Mouse (Mus musculus) embryo, embryonic 11 days (tissue): ENCODE results near the gene Ammecr1.

ENCODE experiments used
- DNase-seq: peaks from one replicate; pipeline ENCODE4 v3.0.0-alpha.2; 2015

Gene Ammecr1

GRCm38 (mm10) chrX:142914208-142914607, 52.3 kb downstream of the Ammecr1 start:
- no peak for DNase-seq

GRCm38 (mm10) chrX:142903854-142904253, 62.7 kb downstream of the Ammecr1 start:
- no peak for DNase-seq

GRCm38 (mm10) chrX:142902599-142902998, 63.9 kb downstream of the Ammecr1 start:
- no peak for DNase-seq

DNA sequence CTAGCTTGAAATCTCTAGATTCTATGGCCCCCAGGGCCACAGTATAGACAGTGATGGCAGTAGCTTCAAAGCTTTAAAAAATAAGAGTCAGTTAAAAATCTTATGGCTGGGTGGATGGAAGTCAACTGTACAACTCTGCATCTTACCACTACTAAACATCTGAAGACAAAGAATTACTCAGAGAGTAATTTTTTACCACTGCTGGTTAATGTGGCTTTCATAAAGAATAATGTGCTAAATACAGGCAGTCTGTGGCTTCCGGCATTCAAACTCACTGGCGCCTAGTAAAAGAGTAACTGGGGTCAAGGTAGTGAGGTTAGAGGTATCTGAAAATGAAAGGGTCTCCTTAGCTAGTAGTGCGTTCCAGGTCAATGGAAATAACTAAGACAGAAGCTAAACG, 64.6 kb downstream of the Ammecr1 start:
- no peak for DNase-seq

DNA sequence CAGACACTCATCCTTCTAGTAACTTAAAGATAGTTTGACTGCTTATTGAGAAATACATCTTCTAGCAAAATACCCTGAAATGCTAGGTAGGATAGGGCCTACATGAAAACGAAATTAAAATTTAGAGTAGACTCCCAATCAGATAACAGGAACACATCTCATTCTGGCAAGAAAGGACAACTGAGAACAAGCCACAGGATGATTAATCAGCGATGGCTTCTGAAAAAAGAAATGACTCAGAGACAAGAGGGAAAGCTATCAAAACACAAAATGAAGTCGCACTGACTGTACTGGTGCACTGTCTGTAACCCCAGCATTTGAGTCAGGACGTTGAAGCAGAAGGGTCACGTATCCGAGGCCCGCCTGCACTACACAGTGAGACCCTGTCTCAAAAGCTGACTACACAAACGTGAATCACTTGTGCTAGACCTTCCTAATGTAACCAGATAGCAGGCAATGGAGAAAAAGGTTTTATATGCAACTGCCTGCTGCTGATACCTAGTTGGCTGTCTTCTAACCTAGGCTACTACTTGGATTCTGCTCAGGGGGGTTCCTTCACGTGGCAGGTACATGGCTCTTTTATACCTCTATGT, 68.1 kb downstream of the Ammecr1 start:
- no peak for DNase-seq

DNA sequence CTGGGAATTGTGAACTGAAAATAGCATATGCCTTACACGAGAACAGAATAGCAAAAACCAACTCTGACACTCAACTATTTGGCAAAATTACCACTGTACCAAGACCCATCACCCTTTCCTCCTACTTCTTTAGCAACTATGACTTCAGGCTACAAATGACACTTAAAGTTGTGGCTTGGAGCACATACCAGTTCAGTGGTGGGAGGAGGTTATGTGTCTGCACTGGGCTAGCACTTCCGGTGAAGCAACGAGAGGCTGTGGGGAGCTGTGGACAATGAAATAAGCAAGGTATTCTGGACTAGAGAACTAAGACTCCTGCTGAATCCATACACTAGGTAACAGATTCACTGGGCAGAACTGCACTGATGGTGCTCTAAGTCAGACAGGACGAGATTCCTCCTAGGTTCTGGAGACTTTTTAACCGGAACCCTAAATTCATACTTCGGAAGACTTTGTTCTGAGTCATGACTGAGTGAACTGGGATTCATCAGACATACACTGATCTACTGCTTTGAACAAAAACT, 69.0 kb downstream of the Ammecr1 start:
- DNase-seq: no peak

DNA sequence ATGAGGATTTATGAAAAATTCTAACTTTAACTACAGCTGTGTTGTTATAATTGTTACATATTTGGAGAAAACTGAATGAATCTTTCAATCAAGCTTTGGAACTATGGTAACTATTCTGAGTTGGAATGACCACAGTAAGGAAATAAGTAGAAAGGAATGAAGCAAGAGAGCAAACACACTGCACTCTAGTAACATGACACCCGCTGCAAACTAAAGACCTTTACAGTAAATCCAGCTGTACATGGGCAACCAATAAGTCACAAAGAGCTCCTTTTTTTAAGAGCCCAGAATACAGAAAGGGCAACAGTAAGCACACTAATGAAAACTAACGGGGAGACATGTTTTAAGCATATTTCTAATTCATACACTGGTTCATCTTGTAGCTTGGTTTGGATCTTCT, 71.2 kb downstream of the Ammecr1 start:
- DNase-seq: no peak

DNA sequence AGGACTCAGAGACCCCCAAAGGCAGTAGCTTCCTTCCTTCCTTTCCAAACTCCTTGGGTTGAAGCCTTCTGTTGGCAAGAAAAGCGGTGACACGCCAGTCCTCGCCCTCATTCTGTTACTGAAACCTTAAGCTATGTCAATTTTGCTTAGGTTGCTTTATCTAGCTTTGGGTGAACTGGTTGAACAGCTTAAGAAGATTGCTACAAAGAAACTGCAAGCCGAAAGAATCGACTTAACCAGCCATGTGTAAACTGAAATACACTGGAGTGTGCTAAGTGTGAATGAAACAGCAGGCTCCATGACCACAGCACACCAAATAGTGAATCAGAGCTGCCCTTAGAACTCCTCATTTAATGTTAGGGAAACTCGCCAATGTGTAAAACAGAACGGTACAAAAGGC, 80.6 kb downstream of the Ammecr1 start:
- no peak for DNase-seq

DNA sequence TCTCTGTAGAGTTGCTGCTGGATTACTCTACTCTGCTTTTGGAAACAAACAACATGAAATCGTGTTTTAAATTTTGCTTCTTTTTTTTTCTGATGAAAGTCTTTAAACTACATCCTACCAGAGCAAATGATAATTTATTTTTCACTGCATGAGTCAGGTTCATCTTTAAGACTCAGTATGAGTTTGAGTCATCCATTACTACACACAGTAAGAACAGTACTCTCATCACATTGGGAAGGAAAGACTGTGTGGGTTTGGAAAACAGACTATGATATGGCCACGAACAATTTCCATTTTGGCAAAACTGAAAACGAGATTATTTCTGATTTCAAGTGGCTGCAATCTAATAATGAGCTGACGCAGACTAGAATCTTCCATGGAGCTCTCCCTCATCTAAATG, 82.9 kb downstream of the Ammecr1 start:
- no peak for DNase-seq

GRCm38 (mm10) chrX:142882255-142882654, 84.3 kb downstream of the Ammecr1 start:
- DNase-seq: no peak

DNA sequence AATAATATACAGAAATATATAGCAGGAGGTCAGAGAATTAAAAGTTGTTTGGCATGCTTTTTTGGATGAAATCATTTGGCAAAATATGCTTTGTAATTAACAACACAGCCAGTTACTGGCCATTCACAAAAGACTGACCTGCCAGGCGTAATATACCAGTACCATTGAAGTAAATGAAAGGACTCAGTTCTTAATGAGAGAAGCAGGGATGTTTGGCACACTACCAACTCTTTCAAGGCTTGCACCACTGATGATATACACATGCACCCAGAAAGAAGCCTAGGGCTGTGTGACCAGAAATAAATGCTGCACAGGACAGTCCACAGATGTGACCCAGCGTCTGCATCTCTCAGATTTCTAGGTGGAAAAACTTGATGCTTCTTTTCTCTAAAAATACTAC, 96.7 kb downstream of the Ammecr1 start:
- DNase-seq: no peak

- no peak for DNase-seq
Observed at GRCm38 (mm10) chrX:142848032-142848431, 118.5 kb downstream of the Ammecr1 start.

DNA sequence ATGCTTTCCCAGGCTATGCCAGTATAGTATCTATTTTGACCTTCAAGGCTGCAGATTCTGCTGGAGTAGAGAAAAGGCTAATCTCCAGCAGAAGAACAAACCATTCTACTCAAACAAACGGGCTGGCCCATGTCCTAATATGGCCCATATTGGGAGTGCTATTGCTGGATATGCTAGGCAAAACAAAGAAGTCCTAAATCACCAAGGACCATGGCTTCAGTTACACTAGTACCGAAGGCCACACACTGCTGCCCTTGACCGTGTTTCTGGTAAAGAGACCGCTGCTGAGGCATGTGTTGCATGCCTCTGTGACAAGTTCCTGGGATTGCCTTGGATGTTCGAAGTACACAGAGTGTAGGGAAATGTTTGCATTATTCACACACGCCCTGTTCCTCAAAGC, 120.3 kb downstream of the Ammecr1 start:
- no peak for DNase-seq

GRCm38 (mm10) chrX:142841916-142842315, 124.6 kb downstream of the Ammecr1 start:
- no peak for DNase-seq

GRCm38 (mm10) chrX:142839411-142839810, 127.1 kb downstream of the Ammecr1 start:
- DNase-seq: no peak

- DNase-seq: no peak
Observed at GRCm38 (mm10) chrX:142838841-142839240, 127.7 kb downstream of the Ammecr1 start.

- no peak for DNase-seq
Observed at GRCm38 (mm10) chrX:142837316-142837715, 129.2 kb downstream of the Ammecr1 start.

- no peak for DNase-seq
Observed at GRCm38 (mm10) chrX:142836399-142836798, 130.1 kb downstream of the Ammecr1 start.

- DNase-seq: no peak
Observed at GRCm38 (mm10) chrX:142834807-142835206, 131.7 kb downstream of the Ammecr1 start.

GRCm38 (mm10) chrX:142833164-142833796, 133.2 kb downstream of the Ammecr1 start:
- DNase-seq: no peak

DNA sequence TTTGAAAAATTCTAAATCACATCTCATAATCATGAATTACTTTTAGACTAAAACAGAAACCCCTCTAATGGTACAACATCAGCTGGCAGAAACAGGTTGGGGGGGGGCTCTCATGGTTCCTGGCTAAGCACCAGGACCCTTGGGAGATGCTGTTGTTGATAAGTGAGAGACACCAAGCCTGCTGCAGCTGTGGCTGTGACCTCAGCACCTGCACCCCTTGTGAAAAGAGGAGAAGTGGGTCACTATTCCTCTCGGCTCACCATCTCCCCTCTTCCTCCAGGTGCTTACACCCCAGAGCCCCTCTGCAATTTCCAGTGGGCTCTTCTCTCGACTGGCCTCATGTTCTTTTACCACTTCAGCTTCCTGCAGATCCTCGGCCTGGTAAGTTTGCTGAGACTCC, 134.3 kb downstream of the Ammecr1 start:
- DNase-seq: no peak

DNA sequence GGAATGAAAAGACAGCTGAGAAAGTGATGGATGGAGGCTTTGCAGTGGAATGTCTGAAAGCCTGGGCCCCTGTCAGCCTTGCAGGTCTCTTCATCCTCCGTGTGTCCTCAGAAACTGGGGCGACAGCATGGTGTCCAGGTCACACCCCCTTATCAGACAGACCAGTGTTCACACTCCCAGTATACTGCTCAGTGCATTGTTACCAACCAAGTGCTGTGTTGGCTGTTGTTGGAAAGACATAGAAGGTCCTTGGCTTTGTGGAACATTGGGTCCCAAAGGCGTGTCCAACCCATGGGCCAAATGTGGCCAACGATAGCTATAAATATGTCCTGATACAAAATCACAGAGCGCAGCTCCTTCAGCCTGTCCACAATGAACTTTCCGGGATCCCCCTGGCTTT, 136.0 kb downstream of the Ammecr1 start:
- DNase-seq: no peak

DNA sequence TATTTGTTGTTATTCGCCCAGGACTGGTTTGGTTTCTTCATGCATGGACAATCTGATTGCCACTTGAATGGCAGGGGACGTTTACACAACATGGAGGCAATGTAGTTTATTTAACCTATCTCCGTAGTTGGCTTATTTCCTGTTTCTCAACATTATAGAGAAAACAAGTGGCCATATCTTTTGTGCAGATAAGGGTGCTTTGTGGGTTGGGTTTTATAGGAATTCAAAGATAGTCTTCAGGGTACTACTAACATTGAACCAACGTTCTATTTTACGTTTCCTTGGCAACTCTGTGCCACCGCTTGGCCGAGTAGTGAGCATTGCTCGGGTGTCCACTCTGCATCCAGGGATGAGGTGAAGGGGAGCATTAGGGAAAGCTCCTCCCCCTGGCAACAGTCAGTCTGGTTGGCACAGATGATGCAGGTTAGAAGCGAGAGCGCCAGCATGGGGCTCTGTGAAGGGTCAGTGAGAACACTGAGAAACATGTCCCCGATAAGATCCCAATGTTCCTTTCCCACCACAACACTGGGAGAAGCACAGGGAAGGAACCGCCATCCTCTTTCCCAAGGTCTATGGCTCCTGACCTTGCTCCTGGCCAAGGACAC, 136.6 kb downstream of the Ammecr1 start:
- DNase-seq: no peak

GRCm38 (mm10) chrX:142829267-142829666, 137.3 kb downstream of the Ammecr1 start:
- no peak for DNase-seq
